Mouse (Mus musculus): ENCODE measurements at regions not wholly inside any gene's neighbourhood (a gene's known extent, or its start where the extent isn't known, plus 50 kb on each side); places are given as distances from the start of the nearest gene placed in this dataset.
"Not testable (repeated sequence)": the region's sequence is repeated elsewhere in the genome, so short reads cannot be mapped to it uniquely, and the experiment has no call there.

- peaks cover 13% of the 10 kb centered on the region for H3K4me1 ChIP-seq
- peak overlapping the region; percentile 65 for H3K9ac ChIP-seq
- no peaks in the 10 kb centered on the region for H3K9me3 ChIP-seq (replicated peaks)
- no peaks in the 10 kb centered on the region for H3K36me3 ChIP-seq
- peak overlapping the region; percentile 78 for H3K27ac ChIP-seq
- under 1% methylated on average over 56 of the region's 56 CpGs for WGBS
- peak; percentile 68 for ATAC-seq (ENCODE audit: low FRiP score)
- H3K4me2 ChIP-seq (replicated peaks), result peak overlapping the region; percentile 96
- peaks cover 49% of the 10 kb centered on the region for H3K27me3 ChIP-seq
- peak overlapping the region; percentile 48 for H3K4me3 ChIP-seq
Measured at GRCm38 (mm10) chr4:44424831-44425704, 124.4 kb downstream of the Melk start.

- no peak overlapping the region for H3K9ac ChIP-seq
- no peak for ATAC-seq (ENCODE audit: low FRiP score)
- H3K4me2 ChIP-seq (replicated peaks), result no peak overlapping the region
- H3K4me1 ChIP-seq, result no peaks in the 10 kb centered on the region
- WGBS, result 42% methylated on average over 9 of the region's 9 CpGs
- H3K9me3 ChIP-seq (replicated peaks), result no peaks in the 10 kb centered on the region
- H3K27ac ChIP-seq, result no peak overlapping the region
- H3K36me3 ChIP-seq, result no peaks in the 10 kb centered on the region
- H3K27me3 ChIP-seq, result peaks cover 2% of the 10 kb centered on the region
- no peak overlapping the region for H3K4me3 ChIP-seq
Measured at GRCm38 (mm10) chr4:44434593-44434992, 133.9 kb downstream of the Melk start.

DNA sequence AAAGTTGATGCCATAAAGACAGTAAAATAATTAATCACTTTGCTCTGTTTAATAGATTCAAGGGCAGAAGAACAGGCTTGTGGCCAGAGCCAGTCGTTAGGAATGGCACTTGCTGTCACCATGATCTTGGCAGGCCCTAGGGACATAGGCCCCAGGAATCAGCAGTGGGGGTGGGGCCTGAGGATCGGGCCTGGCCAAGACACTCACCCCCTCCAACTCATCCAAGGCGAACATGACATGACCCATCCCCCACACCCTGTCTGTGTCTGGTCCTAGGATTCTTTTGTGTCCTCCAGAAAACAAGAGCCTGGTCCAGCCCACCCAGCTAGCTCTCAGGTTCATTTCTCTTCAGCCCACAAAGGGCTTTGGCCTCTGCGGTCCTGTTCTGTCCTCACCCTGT is 144.8 kb downstream of the Melk start:
- Histone ChIP-seq H3K4me2 (replicated peaks) (no peak overlapping the region), H3K9me3 (replicated peaks) (no peaks in the 10 kb centered on the region), H3K27ac (no peak overlapping the region), H3K27me3 (0 out of 2 replicates have a peak, but pooled peaks cover 2% of the 10 kb centered on the region), H3K9ac (no peak overlapping the region), H3K4me1 (peaks cover 9% of the 10 kb centered on the region), H3K36me3 (no peaks in the 10 kb centered on the region), H3K4me3 (no peak overlapping the region)
- WGBS, result 18% methylated on average over 4 of the region's 4 CpGs
- no peak for ATAC-seq (ENCODE audit: low FRiP score)

DNA sequence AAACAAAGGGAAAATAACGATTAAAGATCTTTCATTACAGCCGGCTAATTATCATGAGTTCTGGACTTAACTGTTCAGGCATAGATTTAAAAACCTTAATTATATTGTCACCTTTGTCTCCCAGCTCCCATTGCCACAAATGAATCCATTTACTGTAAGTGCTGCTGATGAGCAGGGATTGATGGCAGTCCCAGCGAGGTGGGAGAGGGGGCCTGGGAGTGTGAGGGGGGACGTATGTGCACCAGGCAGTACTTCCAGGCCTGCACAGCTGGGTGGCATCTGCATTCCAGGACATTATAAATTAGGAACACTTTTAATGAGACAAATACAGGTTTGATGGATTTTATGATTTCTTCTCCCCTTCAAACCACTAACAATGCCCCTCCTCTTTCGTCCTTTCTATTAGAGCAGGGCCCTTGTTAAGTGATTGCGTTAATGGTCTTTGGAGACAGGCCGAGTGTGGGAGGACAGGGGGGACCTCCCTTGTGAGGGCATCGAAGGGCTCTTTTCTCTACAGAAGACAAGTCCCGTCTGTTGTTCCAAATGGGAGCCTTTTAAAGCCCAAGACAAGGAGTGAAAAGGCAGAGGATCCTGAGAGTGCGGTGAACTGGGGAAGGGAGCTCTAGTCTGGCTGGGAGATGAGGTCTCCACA is 150.3 kb downstream of the Melk start:
- H3K27ac ChIP-seq, result peak overlapping the region; percentile 24; the same call in 1 of the 2 replicates
- no peak overlapping the region for H3K9ac ChIP-seq
- no peaks in the 10 kb centered on the region for H3K36me3 ChIP-seq
- H3K9me3 ChIP-seq (replicated peaks), result no peaks in the 10 kb centered on the region
- H3K27me3 ChIP-seq, result 0 out of 2 replicates have a peak, but pooled peaks cover 2% of the 10 kb centered on the region
- WGBS, result 44% methylated on average over 10 of the region's 10 CpGs
- H3K4me2 ChIP-seq (replicated peaks), result no peak overlapping the region
- ATAC-seq (ENCODE audit: low FRiP score), result no peak
- no peak overlapping the region for H3K4me3 ChIP-seq
- H3K4me1 ChIP-seq, result peaks cover 19% of the 10 kb centered on the region

DNA sequence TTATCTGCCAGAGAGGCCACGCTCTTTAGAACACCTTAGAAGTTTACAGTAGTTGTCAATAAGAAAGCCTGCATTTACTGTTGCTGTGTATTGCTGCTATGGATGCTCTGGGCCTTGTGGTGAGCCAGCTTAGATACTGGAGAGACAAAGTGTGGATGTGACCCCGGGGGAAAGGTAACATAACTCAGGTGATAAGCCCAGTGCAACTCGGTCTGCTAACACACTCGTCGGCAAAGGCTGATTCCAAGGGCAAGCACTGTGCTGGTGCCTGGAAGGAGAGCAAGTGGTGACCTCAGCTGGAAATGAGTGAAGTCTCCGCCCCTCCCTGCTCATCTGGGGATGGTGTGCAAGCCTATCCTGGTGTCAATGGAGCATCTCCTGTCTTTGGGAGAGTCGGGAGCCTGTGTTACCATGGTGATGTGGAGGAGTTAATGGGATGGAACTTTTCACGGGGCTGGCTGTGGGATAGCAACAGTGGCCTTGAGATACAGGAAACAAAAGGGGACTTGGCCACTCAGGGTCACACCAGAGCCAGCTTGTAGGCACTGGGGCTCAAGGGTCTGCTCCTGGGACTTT is 151.5 kb downstream of the Melk start:
- ATAC-seq (ENCODE audit: low FRiP score), result peak; percentile 64
- Histone ChIP-seq H3K4me1 (peaks cover 19% of the 10 kb centered on the region), H3K9me3 (replicated peaks) (no peaks in the 10 kb centered on the region), H3K4me3 (no peak overlapping the region), H3K27ac (peak overlapping the region; percentile 75), H3K27me3 (0 out of 2 replicates have a peak, but pooled peaks cover 2% of the 10 kb centered on the region), H3K36me3 (no peaks in the 10 kb centered on the region), H3K9ac (no peak overlapping the region), H3K4me2 (replicated peaks) (no peak overlapping the region)
- WGBS, result 52% methylated on average over 8 of the region's 8 CpGs

GRCm38 (mm10) chr4:44453552-44453951 is 152.9 kb downstream of the Melk start:
- Histone ChIP-seq H3K27ac (peak overlapping the region; percentile 75), H3K36me3 (no peaks in the 10 kb centered on the region), H3K4me3 (no peak overlapping the region), H3K4me2 (replicated peaks) (no peak overlapping the region), H3K4me1 (peaks cover 19% of the 10 kb centered on the region), H3K9ac (no peak overlapping the region), H3K27me3 (0 out of 2 replicates have a peak, but pooled peaks cover under 1% of the 10 kb centered on the region), H3K9me3 (replicated peaks) (no peaks in the 10 kb centered on the region)
- WGBS, result 74% methylated on average over 11 of the region's 11 CpGs
- ATAC-seq (ENCODE audit: low FRiP score), result 0 out of 2 replicates have a peak, but pooled peaks have one; percentile 12

GRCm38 (mm10) chr4:44455851-44456250 is 155.2 kb downstream of the Melk start:
- 92% methylated on average over 2 of the region's 2 CpGs for WGBS
- Histone ChIP-seq H3K27ac (no peak overlapping the region), H3K36me3 (no peaks in the 10 kb centered on the region), H3K9ac (no peak overlapping the region), H3K4me1 (peaks cover 19% of the 10 kb centered on the region), H3K27me3 (no peaks in the 10 kb centered on the region), H3K4me2 (replicated peaks) (no peak overlapping the region), H3K4me3 (no peak overlapping the region), H3K9me3 (replicated peaks) (no peaks in the 10 kb centered on the region)
- ATAC-seq (ENCODE audit: low FRiP score), result no peak

- H3K4me3 ChIP-seq; H3K9me3 ChIP-seq (replicated peaks); H3K9ac ChIP-seq; H3K27me3 ChIP-seq; H3K4me2 ChIP-seq (replicated peaks); H3K27ac ChIP-seq; H3K36me3 ChIP-seq; H3K4me1 ChIP-seq; ATAC-seq (ENCODE audit: low FRiP score): not testable (repeated sequence)
- 92% methylated on average over 21 of the region's 21 CpGs for WGBS
Measured at GRCm38 (mm10) chr4:44473511-44473910, 172.8 kb downstream of the Melk start.
